Mouse (Mus musculus): ENCODE measurements around the gene Prl8a8.

Prl8a8 gene

GRCm38 (mm10) chr13:27513117-27513516, at the start of gene Prl8a8:
Prl8a8 (minus strand) TSS chr13:27513217.
- DNase-seq = no peak

GRCm38 (mm10) chr13:27553336-27553735, 40.3 kb upstream of the Prl8a8 start:
- no peak for DNase-seq

GRCm38 (mm10) chr13:27523156-27523555, 10.1 kb upstream of the Prl8a8 start:
- no peak for DNase-seq

DNA sequence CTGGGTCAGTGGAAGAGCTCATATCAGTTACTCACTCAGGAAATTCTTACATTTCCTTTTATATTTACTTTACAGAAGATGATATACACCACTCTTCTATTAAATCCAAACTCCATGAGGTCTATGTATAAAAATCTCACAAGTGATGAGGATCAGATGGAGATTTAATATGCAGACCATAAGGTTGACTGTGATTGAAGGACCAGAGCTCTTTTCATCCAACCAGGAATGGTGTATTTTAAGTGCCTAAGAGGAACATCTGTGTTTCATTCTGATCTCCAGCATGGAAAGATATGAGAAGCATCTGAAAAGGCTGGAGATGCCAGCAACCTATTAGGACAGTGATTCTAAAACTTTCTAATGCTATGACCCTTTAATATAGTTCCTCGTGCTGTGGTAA, 5.4 kb downstream of the Prl8a8 start:
- DNase-seq = no peak

Data from lung, postnatal 4 days (tissue).